Comparison of ENCODE assay signal across 9 mouse cellular contexts in genomic region chr2:75701822-75702587, GRCm38 (mm10). TPM values are rescaled to one million over a fixed set of nuclear protein-coding genes. Genes with fewer than 3 reads are reported as not detected.
DNase-seq lines count a peak whose midpoint lies in the region; ATAC-seq and TF ChIP-seq lines count a peak whose summit lies in the region.
"Had no signal": no experiment of that assay in that cellular context is flagged by ENCODE, and none has a peak within 500 bp of the region (broad histone marks: within the 10 kb centered on the region; RNA-seq: fewer than 3 reads in every experiment).

No protein-coding gene starts in this region.

- no peaks in the 10 kb centered on the region for H3K27me3 ChIP-seq in kidney, adult 2 months (replicated peaks; ENCODE audit: control insufficient read depth, insufficient read depth, low read length)
- H3K27me3 ChIP-seq in MEL (ENCODE audit: control insufficient read depth in 1 of 2, insufficient read depth in 2 of 2, low read length in 2 of 2) = no peaks in the 10 kb centered on the region
- no peaks in the 10 kb centered on the region for H3K27me3 ChIP-seq in heart, embryonic 16.5 days (ENCODE audit: control insufficient read depth, insufficient read depth, low read length)
- no peaks in the 10 kb centered on the region for H3K27me3 ChIP-seq in liver, embryonic 16.5 days (ENCODE audit: control insufficient read depth, insufficient read depth, low read depth, low read length)

- no peak for TF ChIP-seq EP300 in MEL (IDR thresholded peaks at IDR 0.05; ENCODE audit: low read depth in 1 of 2, low read length in 2 of 2)

- H3K4me1 ChIP-seq in kidney, adult 2 months (ENCODE audit: control insufficient read depth, insufficient read depth, low read length) = peaks cover 33% of the 10 kb centered on the region
- peaks cover 13 to 30% of the 10 kb centered on the region in 2 experiments for H3K4me1 ChIP-seq in MEL (ENCODE audit: control insufficient read depth in 1 of 2, insufficient read depth in 2 of 2, low read length in 2 of 2)
- peaks cover 58% of the 10 kb centered on the region for H3K4me1 ChIP-seq in heart, embryonic 16.5 days (ENCODE audit: control insufficient read depth, insufficient read depth, low read length)
- H3K4me1 ChIP-seq in liver, embryonic 16.5 days (ENCODE audit: control insufficient read depth, low read depth, low read length) = peaks cover 66% of the 10 kb centered on the region

- TF ChIP-seq CTCF in kidney, adult 2 months (conservative IDR thresholded peaks at IDR 0.05; ENCODE audit: insufficient read depth, insufficient read length, low read depth, low read length) = no peak
- TF ChIP-seq CTCF in MEL (IDR thresholded peaks at IDR 0.05 in 2 of 3, conservative IDR thresholded peaks at IDR 0.05 in 1 of 3; ENCODE audit: control insufficient read depth in 1 of 3, insufficient read depth in 1 of 3, low read depth in 2 of 3, low read length in 3 of 3, poor library complexity in 1 of 3, severe bottlenecking in 1 of 3) = no peak

- peak overlapping the region; percentile 49 for H3K27ac ChIP-seq in kidney, adult 2 months (ENCODE audit: insufficient read depth, low read depth, low read length)
- H3K27ac ChIP-seq in MEL (ENCODE audit: control insufficient read depth, low read depth, low read length) = peak overlapping the region; percentile 92
- H3K27ac ChIP-seq in heart, embryonic 16.5 days (ENCODE audit: low read length) = peak overlapping the region; percentile 99
- H3K27ac ChIP-seq in liver, embryonic 16.5 days (ENCODE audit: low read length) = peak overlapping the region; percentile 13; the same call in 1 of the 2 replicates

- H3K4me3 ChIP-seq in kidney, adult 2 months (ENCODE audit: insufficient read depth, low read depth, low read length) = peak overlapping the region; percentile 34; the same call in 1 of the 2 replicates
- peak overlapping the region; percentile 84 to 91 for H3K4me3 ChIP-seq in MEL (ENCODE audit: control insufficient read depth in 1 of 2, insufficient read depth in 1 of 2, low read depth in 2 of 2, low read length in 2 of 2)
- H3K4me3 ChIP-seq in heart, embryonic 16.5 days (ENCODE audit: low read length) = peak overlapping the region; percentile 98
- H3K4me3 ChIP-seq in liver, embryonic 16.5 days (ENCODE audit: low read depth, low read length) = peak overlapping the region; percentile 96

- peaks cover 73% of the 10 kb centered on the region for H3K79me2 ChIP-seq in MEL (ENCODE audit: control insufficient read depth, insufficient read depth, low read length, poor library complexity)

- no peak for TF ChIP-seq POLR2A in kidney, adult 2 months (IDR thresholded peaks at IDR 0.05; ENCODE audit: low read depth, low read length)
- TF ChIP-seq POLR2A in MEL (IDR thresholded peaks at IDR 0.05; ENCODE audit: control insufficient read depth in 1 of 2, insufficient read depth in 1 of 2, low read depth in 1 of 2, low read length in 2 of 2, poor library complexity in 1 of 2) = no peak

- H3K36me3 ChIP-seq in kidney, adult 2 months (ENCODE audit: control insufficient read depth, insufficient read depth, low read length) = no peaks in the 10 kb centered on the region; the same call in 1 of the 2 replicates
- peaks cover 12 to 49% of the 10 kb centered on the region in 2 experiments for H3K36me3 ChIP-seq in MEL (ENCODE audit: control insufficient read depth in 1 of 2, insufficient read depth in 2 of 2, low read length in 2 of 2)
- no peaks in the 10 kb centered on the region for H3K36me3 ChIP-seq in heart, embryonic 16.5 days (ENCODE audit: control insufficient read depth, insufficient read depth)
- H3K36me3 ChIP-seq in liver, embryonic 16.5 days (ENCODE audit: control insufficient read depth, insufficient read depth) = peaks cover 7% of the 10 kb centered on the region; the same call in 1 of the 2 replicates

- DNase-seq in kidney, adult 2 months = no peak
- DNase-seq in kidney, postnatal 36 days = no peak
- peak; percentile 40 for DNase-seq in MEL (ENCODE audit: low read depth, low spot score)
- no peak for DNase-seq in B cell, adult 2 months
- DNase-seq in spleen, postnatal 14 days (ENCODE audit: low spot score in 2 of 2) = no peak
- DNase-seq in right cerebral cortex, postnatal 36 days (ENCODE audit: low spot score in 2 of 2) = no peak
- DNase-seq: cerebellum, adult 9-10 months had no signal

- TF ChIP-seq RAD21 in MEL (IDR thresholded peaks at IDR 0.05; ENCODE audit: low read depth, low read length) = no peak

- 35% methylated on average over 9 of the region's 9 CpGs for WGBS in kidney, adult 2 months
- 39% methylated on average over 9 of the region's 9 CpGs for WGBS in heart, embryonic 16.5 days
- WGBS in liver, embryonic 16.5 days (ENCODE audit: insufficient replicate concordance) = 26% methylated on average over 9 of the region's 9 CpGs

- H3K4me2 ChIP-seq in heart, embryonic 16.5 days (ENCODE audit: low read depth, low read length) = peak overlapping the region; percentile 94
- H3K4me2 ChIP-seq in liver, embryonic 16.5 days (ENCODE audit: low read depth, low read length) = peak overlapping the region; percentile 82

- H3K9me3 ChIP-seq in MEL (replicated peaks; ENCODE audit: insufficient read depth, low read length) = no peaks in the 10 kb centered on the region
- no peaks in the 10 kb centered on the region for H3K9me3 ChIP-seq in heart, embryonic 16.5 days (replicated peaks; ENCODE audit: control insufficient read depth, low read length)
- no peaks in the 10 kb centered on the region for H3K9me3 ChIP-seq in liver, embryonic 16.5 days (replicated peaks; ENCODE audit: control insufficient read depth, low read length)

- peak overlapping the region; percentile 97 for H3K9ac ChIP-seq in MEL (ENCODE audit: control insufficient read depth, low read depth, low read length, poor library complexity, severe bottlenecking)
- peak overlapping the region; percentile 97 for H3K9ac ChIP-seq in heart, embryonic 16.5 days (ENCODE audit: low read length)
- H3K9ac ChIP-seq in liver, embryonic 16.5 days (ENCODE audit: low read depth, low read length) = peak overlapping the region; percentile 99

- no peak for ATAC-seq in heart, embryonic 16.5 days (replicated peaks; ENCODE audit: extremely low read depth, insufficient read depth, low FRiP score)
- ATAC-seq in liver, embryonic 16.5 days (ENCODE audit: low read depth) = no peak

TF ChIP-seq in MEL, 35 proteins besides CTCF, POLR2A, EP300 and RAD21:
- no peak for TF ChIP-seq ZC3H11A (IDR thresholded peaks at IDR 0.05; ENCODE audit: low read depth, low read length)
- TF ChIP-seq NRF1 (IDR thresholded peaks at IDR 0.05; ENCODE audit: insufficient read depth, low read depth, low read length, poor library complexity, severe bottlenecking) = no peak
- TF ChIP-seq SIN3A (IDR thresholded peaks at IDR 0.05; ENCODE audit: low read length) = no peak; the same call in 1 of the 2 replicates
- no peak for TF ChIP-seq MAFK (IDR thresholded peaks at IDR 0.05; ENCODE audit: borderline replicate concordance, low read depth, low read length)
- TF ChIP-seq CHD1 (IDR thresholded peaks at IDR 0.05; ENCODE audit: low read depth, low read length) = peak; percentile 67; the same call in 1 of the 2 replicates
- TF ChIP-seq MYC (IDR thresholded peaks at IDR 0.05; ENCODE audit: low read depth, low read length) = no peak
- no peak for TF ChIP-seq CHD2 (IDR thresholded peaks at IDR 0.05; ENCODE audit: low read length)

RNA-seq across cellular contexts. Expression of gene Nfe2l2, which starts 2.4 kb away (rescaled TPM):
- 58.0 and 59.5 TPM in 2 replicates for polyA plus RNA-seq in kidney, adult 2 months (2012; rRNA removed)
- total RNA-seq in MEL (2012; rRNA removed) = 33.2 and 42.1 TPM in 2 replicates
- polyA plus RNA-seq in MEL (2012; ENCODE audit: insufficient read depth in 1 of 2, insufficient read length in 2 of 2, low read depth in 1 of 2, low replicate concordance in 2 of 2, missing spikeins in 1 of 2) = 10 to 100 TPM in 1 of 2 experiments, not detected in 1; 59.1 TPM
- polyA plus RNA-seq in heart, embryonic 16.5 days (2015; fragmentation: Nextera tagmentation; extraction: Ambion mirVana) = 58.3 and 61.3 TPM in 2 replicates
- 41.3 and 41.4 TPM in 2 replicates for polyA plus RNA-seq in liver, embryonic 16.5 days (2015; fragmentation: Nextera tagmentation; extraction: Ambion mirVana)

RNA-seq across cellular contexts. Expression of gene Hnrnpa3, which starts 42.9 kb away (rescaled TPM):
- polyA plus RNA-seq in kidney, adult 2 months (2012; rRNA removed) = 16.2 and 34.0 TPM in 2 replicates
- 126 and 171 TPM in 2 replicates for total RNA-seq in MEL (2012; rRNA removed)
- 100 to 1,000 TPM; 342 to 437 TPM for polyA plus RNA-seq in MEL (2012; ENCODE audit: insufficient read depth in 1 of 2, insufficient read length in 2 of 2, low read depth in 1 of 2, low replicate concordance in 2 of 2, missing spikeins in 1 of 2)
- polyA plus RNA-seq in heart, embryonic 16.5 days (2015; fragmentation: Nextera tagmentation; extraction: Ambion mirVana) = 139 and 182 TPM in 2 replicates
- polyA plus RNA-seq in liver, embryonic 16.5 days (2015; fragmentation: Nextera tagmentation; extraction: Ambion mirVana) = 94.3 and 105 TPM in 2 replicates

Comparison
In these comparisons a context has a peak if more than half of its experiments do, and no peak if none do; other contexts are left out.
1. H3K27ac ChIP-seq: peak in every context shown above with its lines; median percentile 99 in heart, embryonic 16.5 days; 92 in MEL; 49 in kidney, adult 2 months; 13 in liver, embryonic 16.5 days.
2. H3K4me3 ChIP-seq: peak in every context shown above with its lines; median percentile 98 in heart, embryonic 16.5 days; 96 in liver, embryonic 16.5 days; 88 in MEL; 34 in kidney, adult 2 months.